Mouse (Mus musculus) stomach, embryonic 14.5 days (tissue): ENCODE data around the gene Kif11. TPM values are rescaled to one million over a fixed set of nuclear protein-coding genes. Genes with fewer than 3 reads are reported as not detected.

Source experiments
- ATAC-seq: fragments of 200-750 bp; cut with Nextera tagmentation; 2 replicates; pipeline ENCODE4 v1.8.0; 2017; ENCODE audit warnings: low read depth, moderate TSS enrichment; ENCODE audit not compliant: insufficient number of reproducible peaks, insufficient read depth, low FRiP score
- H3K27ac ChIP-seq: fragments of 300-500 bp; sonication (generic); 2 replicates; pipeline ENCODE4 v1.5.1; 2014; ENCODE audit warnings: mild to moderate bottlenecking, low read length, moderate library complexity, mixed read lengths
- H3K27me3 ChIP-seq: fragments of 300-500 bp; sonication (generic); 2 replicates; pipeline ENCODE4 v1.6.1; 2014; ENCODE audit warnings: low read length, control low read depth, mixed read lengths; ENCODE audit not compliant: control insufficient read depth, insufficient read depth
- H3K36me3 ChIP-seq: fragments of 300-500 bp; sonication (generic); 2 replicates; pipeline ENCODE4 v1.6.1; 2014; ENCODE audit warnings: mild to moderate bottlenecking, control low read depth, low read length, moderate library complexity, mixed read lengths; ENCODE audit not compliant: control insufficient read depth, insufficient read depth
- H3K4me1 ChIP-seq: fragments of 300-500 bp; sonication (generic); 2 replicates; pipeline ENCODE4 v1.6.1; 2014; ENCODE audit warnings: low read length, control low read depth, mixed read lengths; ENCODE audit not compliant: control insufficient read depth, insufficient read depth
- H3K4me2 ChIP-seq: fragments of 300-500 bp; sonication (generic); replicated peaks from 2 replicates; pipeline ENCODE4 v1.6.1; 2014; ENCODE audit warnings: low read depth, low read length, control low read depth
- H3K4me3 ChIP-seq: fragments of 300-500 bp; sonication (generic); 2 replicates; pipeline ENCODE4 v1.5.1; 2014; ENCODE audit warnings: low read depth, low read length, control low read depth
- H3K9ac ChIP-seq: fragments of 300-500 bp; sonication (generic); replicated peaks from 2 replicates; pipeline ENCODE4 v1.6.1; 2014; ENCODE audit warnings: low read depth, mild to moderate bottlenecking, control low read depth, low read length, moderate library complexity, mixed read lengths
- H3K9me3 ChIP-seq: fragments of 300-500 bp; sonication (generic); 2 replicates; pipeline ENCODE4 v1.6.1; 2016; ENCODE audit warnings: low read depth, low read length, control low read depth; ENCODE audit not compliant: control insufficient read depth
- WGBS: fragments of 180-500 bp; shearing (Covaris S2); extraction: QIAGEN DNeasy Blood & Tissue Kit; methylation state at CpG from one replicate; pipeline ENCODE4 v1.1.7; 2014; 5-methylcytosine and 5-hydroxymethylcytosine counted together
- polyA plus RNA-seq: library from polyadenylated mRNA; unstranded; fragments of >200 nt; fragmentation: Nextera tagmentation; extraction: Ambion mirVana; gene quantifications from 2 replicates; pipeline ENCODE4 v1.2.1, GENCODE M21; 2014

The Kif11 gene
- polyA plus RNA-seq, 1 experiment from 2014 or later, result 69.7 TPM

DNA sequence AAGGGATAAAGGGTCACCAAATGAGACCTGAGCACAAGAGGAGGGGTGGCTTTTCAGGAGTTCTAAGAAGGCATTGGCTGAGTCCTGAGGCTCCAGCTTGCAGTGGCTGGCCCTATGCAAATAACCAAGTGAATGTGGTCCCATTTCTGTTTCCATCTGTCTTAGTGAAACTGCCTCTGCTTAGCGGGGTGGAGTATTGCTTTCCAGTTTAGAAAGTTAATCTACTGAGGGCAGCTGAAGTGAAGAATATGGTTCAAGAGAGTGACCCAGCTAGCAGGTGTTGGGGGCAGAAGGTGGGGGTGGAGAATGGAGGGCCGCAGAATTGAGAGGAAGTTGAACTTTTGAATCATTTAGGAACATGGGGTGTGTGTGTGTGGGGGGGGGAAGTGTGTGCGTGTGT lies 90.2 kb downstream of the Kif11 start:
- H3K27ac ChIP-seq, result no peak overlapping the region
- H3K4me3 ChIP-seq, result no peak overlapping the region
- no peak overlapping the region for H3K9ac ChIP-seq
- no peak for ATAC-seq
- no peaks in the 10 kb centered on the region for H3K27me3 ChIP-seq
- no peaks in the 10 kb centered on the region for H3K9me3 ChIP-seq
- WGBS, result 68% methylated on average over 3 of the region's 3 CpGs
- H3K4me1 ChIP-seq, result no peaks in the 10 kb centered on the region
- no peak overlapping the region for H3K4me2 ChIP-seq
- no peaks in the 10 kb centered on the region for H3K36me3 ChIP-seq

DNA sequence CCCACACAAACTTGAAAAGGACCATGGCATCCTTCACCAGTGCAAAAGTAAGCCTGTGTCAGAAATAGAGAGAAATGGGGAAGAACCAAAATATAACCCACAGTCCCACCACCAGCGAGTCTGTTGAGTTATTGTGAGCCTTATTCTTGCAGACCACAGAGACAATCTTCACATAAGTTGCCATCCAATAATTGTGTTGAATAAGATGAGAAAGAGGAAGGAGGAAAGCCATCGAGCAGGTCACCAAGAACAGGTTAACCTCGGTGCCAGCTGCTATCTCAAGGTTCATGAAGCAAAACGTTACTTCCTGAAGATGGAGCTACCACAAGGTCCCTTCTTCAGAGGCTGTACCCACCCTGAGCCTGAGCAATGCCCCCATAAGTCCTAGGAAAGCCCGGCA lies 90.8 kb downstream of the Kif11 start:
- no peaks in the 10 kb centered on the region for H3K9me3 ChIP-seq
- no peak overlapping the region for H3K4me2 ChIP-seq
- no peaks in the 10 kb centered on the region for H3K27me3 ChIP-seq
- H3K36me3 ChIP-seq, result no peaks in the 10 kb centered on the region
- 81% methylated on average over 5 of the region's 5 CpGs for WGBS
- no peak overlapping the region for H3K9ac ChIP-seq
- H3K4me3 ChIP-seq, result no peak overlapping the region
- no peaks in the 10 kb centered on the region for H3K4me1 ChIP-seq
- no peak overlapping the region for H3K27ac ChIP-seq
- ATAC-seq, result no peak

DNA sequence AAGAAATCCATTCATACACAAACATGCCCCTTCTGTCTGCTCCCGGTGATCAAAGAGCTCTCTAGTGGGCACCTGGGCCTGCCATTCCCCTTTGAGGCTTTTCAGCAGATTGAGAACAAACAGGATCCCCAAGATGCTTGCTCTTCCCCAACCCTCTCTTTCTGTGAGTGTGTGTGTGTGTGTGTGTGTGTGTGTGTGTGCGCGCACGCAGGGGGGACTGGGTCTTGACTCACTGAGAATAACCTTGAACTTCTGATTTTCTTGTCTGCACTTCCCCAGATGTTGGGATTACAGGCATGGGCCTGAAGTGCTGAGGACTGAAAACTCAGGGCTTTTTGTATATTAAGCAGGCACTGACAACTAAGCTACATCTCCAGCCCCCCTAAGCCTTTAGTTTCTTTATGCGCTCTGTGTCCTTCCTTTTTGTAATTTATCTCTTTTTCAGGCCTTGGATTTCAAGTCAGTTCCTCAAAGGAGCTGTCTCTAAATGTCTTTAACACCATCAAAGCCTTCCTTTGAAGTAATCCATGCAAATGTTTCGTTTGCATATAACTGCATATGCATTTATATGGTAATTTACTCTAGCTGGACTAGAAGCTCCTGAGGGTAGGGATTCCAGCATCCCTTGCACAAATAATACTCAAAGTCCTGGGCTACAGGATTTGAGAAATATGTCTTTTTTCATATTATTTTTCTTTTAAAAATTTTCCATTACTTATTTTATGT lies 92.8 kb downstream of the Kif11 start:
- no peaks in the 10 kb centered on the region for H3K9me3 ChIP-seq
- ATAC-seq, result no peak
- no peak overlapping the region for H3K4me2 ChIP-seq
- H3K4me1 ChIP-seq, result no peaks in the 10 kb centered on the region
- H3K9ac ChIP-seq, result no peak overlapping the region
- no peaks in the 10 kb centered on the region for H3K36me3 ChIP-seq
- no peaks in the 10 kb centered on the region for H3K27me3 ChIP-seq
- WGBS, result 66% methylated on average over 6 of the region's 6 CpGs
- H3K27ac ChIP-seq, result no peak overlapping the region
- H3K4me3 ChIP-seq, result no peak overlapping the region

Other genes with a start within 250 kb of the Kif11 start
- 91.4 and 97.8 TPM in 2 replicates for gene March5, start 168.9 kb upstream of the Kif11 start, polyA plus RNA-seq
- 0.62 and 0.91 TPM in 2 replicates for gene Cpeb3, start 167.8 kb upstream of the Kif11 start, polyA plus RNA-seq
- gene Ide, start 38.6 kb upstream of the Kif11 start, polyA plus RNA-seq, result 49.0 and 55.7 TPM in 2 replicates
- gene Hhex, start 58.4 kb downstream of the Kif11 start, polyA plus RNA-seq, result 8.2 and 12.3 TPM in 2 replicates
- gene Exoc6, start 174.0 kb downstream of the Kif11 start, polyA plus RNA-seq, result 12.8 and 13.7 TPM in 2 replicates